Mouse (Mus musculus) kidney, adult 2 months (tissue): Measurements from ENCODE around the gene Adpgk.

ENCODE experiments used
- CTCF ChIP-seq: fragments of 200-500 bp; conservative IDR thresholded peaks from 2 replicates; pipeline ENCODE4 v1.5.1; 2011; ENCODE audit warnings: low read depth, mild to moderate bottlenecking, control low read depth, low read length, moderate library complexity, mixed read lengths; ENCODE audit not compliant: insufficient read depth, insufficient read length
- POLR2A ChIP-seq: fragments of 200-500 bp; IDR thresholded peaks from one replicate; pipeline ENCODE4 v1.6.1; 2011; ENCODE audit warnings: low read depth, low read length, control low read depth

- TF ChIP-seq CTCF: no peak
- TF ChIP-seq POLR2A: no peak
These were observed 78.3 kb downstream of the Adpgk start for GRCm38 (mm10) chr9:59369646-59370045.
